Mouse (Mus musculus): ENCODE measurements at regions not wholly inside any gene's neighbourhood (a gene's known extent, or its start where the extent isn't known, plus 50 kb on each side); places are given as distances from the start of the nearest gene placed in this dataset.

- Histone ChIP-seq H3K36me3 (replicated peaks) (no peaks in the 10 kb centered on the region), H3K4me3 (replicated peaks) (no peak overlapping the region), H3K27me3 (no peaks in the 10 kb centered on the region), H3K9ac (no peak overlapping the region), H3K4me2 (no peak overlapping the region), H3K4me1 (replicated peaks) (no peaks in the 10 kb centered on the region), H3K27ac (replicated peaks) (no peak overlapping the region), H3K9me3 (replicated peaks) (no peaks in the 10 kb centered on the region)
- 49% methylated on average over 10 of the region's 10 CpGs for WGBS (ENCODE audit: insufficient replicate concordance)
- no peak for ATAC-seq (ENCODE audit: insufficient read depth)
Observed at GRCm38 (mm10) chr8:35321270-35321865, 444.2 kb upstream of the Gm19410 start.

- H3K4me1 ChIP-seq (replicated peaks), result no peaks in the 10 kb centered on the region
- no peak for ATAC-seq (ENCODE audit: insufficient read depth)
- H3K36me3 ChIP-seq (replicated peaks), result no peaks in the 10 kb centered on the region
- no peak overlapping the region for H3K27ac ChIP-seq (replicated peaks)
- no peak overlapping the region for H3K4me2 ChIP-seq
- H3K9ac ChIP-seq, result no peak overlapping the region
- WGBS (ENCODE audit: insufficient replicate concordance), result 61% methylated on average over 15 of the region's 15 CpGs
- H3K4me3 ChIP-seq (replicated peaks), result no peak overlapping the region
- H3K9me3 ChIP-seq (replicated peaks), result no peaks in the 10 kb centered on the region
- H3K27me3 ChIP-seq, result no peaks in the 10 kb centered on the region
Observed at GRCm38 (mm10) chr8:35323180-35323975, 442.2 kb upstream of the Gm19410 start.
